Mouse (Mus musculus): Measurements from ENCODE around the gene Fam104a. TPM values are rescaled to one million over a fixed set of nuclear protein-coding genes. Genes with fewer than 3 reads are reported as not detected.
"Not testable (repeated sequence)": the region's sequence is repeated elsewhere in the genome, so short reads cannot be mapped to it uniquely, and the experiment has no call there.

Fam104a gene
- total RNA-seq, 2 experiments from 2014 or later: 29.0 to 33.0 TPM

GRCm38 (mm10) chr11:113673614-113674013, 10.3 kb downstream of the Fam104a start:
- DNase-seq: no peak
- Histone ChIP-seq H3K27ac (peak overlapping the region; percentile 78), H3K4me3 (peak overlapping the region; percentile 38)
- intact Hi-C loops (cut with DNase I): no loop called here
- TF ChIP-seq CTCF (IDR thresholded peaks at IDR 0.05): no peak

GRCm38 (mm10) chr11:113669711-113670110, 14.2 kb downstream of the Fam104a start:
- DNase-seq: no peak
- intact Hi-C loops (cut with DNase I): no loop called here
- no peak overlapping the region for H3K27ac ChIP-seq
- H3K4me3 ChIP-seq: no peak overlapping the region
- TF ChIP-seq CTCF (IDR thresholded peaks at IDR 0.05): no peak

GRCm38 (mm10) chr11:113668857-113669256, 15.1 kb downstream of the Fam104a start:
- Histone ChIP-seq H3K4me3 (no peak overlapping the region), H3K27ac (no peak overlapping the region)
- no peak for TF ChIP-seq CTCF (IDR thresholded peaks at IDR 0.05)
- intact Hi-C loops (cut with DNase I): no loop called here
- DNase-seq: no peak

- H3K4me3 ChIP-seq: no peak overlapping the region
- no peak for DNase-seq
- no peak for TF ChIP-seq CTCF (IDR thresholded peaks at IDR 0.05)
- intact Hi-C loops (cut with DNase I): no loop called here
- peak overlapping the region; percentile 57 for H3K27ac ChIP-seq
These were observed 16.3 kb downstream of the Fam104a start for GRCm38 (mm10) chr11:113667704-113668103.

GRCm38 (mm10) chr11:113667122-113667521, 16.8 kb downstream of the Fam104a start:
- no peak for DNase-seq

GRCm38 (mm10) chr11:113666648-113667047, 17.3 kb downstream of the Fam104a start:
- intact Hi-C loops (cut with DNase I): no loop called here
- H3K27ac ChIP-seq: peak overlapping the region; percentile 57; the same call in 1 of the 2 replicates
- no peak for DNase-seq
- no peak overlapping the region for H3K4me3 ChIP-seq
- TF ChIP-seq CTCF (IDR thresholded peaks at IDR 0.05): no peak

More at GRCm38 (mm10) chr11:113667122-113667521, 16.8 kb downstream of the Fam104a start:
- intact Hi-C loops (cut with DNase I): no loop called here
- Histone ChIP-seq H3K27ac (peak overlapping the region; percentile 57), H3K4me3 (no peak overlapping the region)
- TF ChIP-seq CTCF (IDR thresholded peaks at IDR 0.05): no peak

- DNase-seq: no peak
These were observed 17.8 kb downstream of the Fam104a start for GRCm38 (mm10) chr11:113666205-113666604.

GRCm38 (mm10) chr11:113664279-113664678, 19.7 kb downstream of the Fam104a start:
- intact Hi-C loops (cut with DNase I): no loop called here
- no peak for TF ChIP-seq CTCF (IDR thresholded peaks at IDR 0.05)
- Histone ChIP-seq H3K4me3 (no peak overlapping the region), H3K27ac (0 out of 2 replicates have a peak overlapping the region, but pooled peaks have one; percentile 8)
- no peak for DNase-seq

More at GRCm38 (mm10) chr11:113666205-113666604, 17.8 kb downstream of the Fam104a start:
- intact Hi-C loops (cut with DNase I): no loop called here
- no peak for TF ChIP-seq CTCF (IDR thresholded peaks at IDR 0.05)
- Histone ChIP-seq H3K27ac (no peak overlapping the region), H3K4me3 (no peak overlapping the region)

GRCm38 (mm10) chr11:113661835-113662351, 22.1 kb downstream of the Fam104a start:
- Histone ChIP-seq H3K4me3 (no peak overlapping the region), H3K27ac (peak overlapping the region; percentile 79)
- no peak for DNase-seq
- TF ChIP-seq CTCF (IDR thresholded peaks at IDR 0.05): no peak
- intact Hi-C loops (cut with DNase I): no loop called here

GRCm38 (mm10) chr11:113660940-113661339, 23.0 kb downstream of the Fam104a start:
- H3K27ac ChIP-seq: peak overlapping the region; percentile 79
- intact Hi-C loops (cut with DNase I): no loop called here
- H3K4me3 ChIP-seq: peak overlapping the region; percentile 29
- TF ChIP-seq CTCF (IDR thresholded peaks at IDR 0.05): no peak
- DNase-seq: peak; percentile 55

- peak; percentile 18 for TF ChIP-seq CTCF (IDR thresholded peaks at IDR 0.05)
These were observed 23.7 kb downstream of the Fam104a start for GRCm38 (mm10) chr11:113660213-113660612.

GRCm38 (mm10) chr11:113658763-113659162, 25.2 kb downstream of the Fam104a start:
- no peak for TF ChIP-seq CTCF (IDR thresholded peaks at IDR 0.05)

More at GRCm38 (mm10) chr11:113660213-113660612, 23.7 kb downstream of the Fam104a start:
- intact Hi-C loops (cut with DNase I); DNase-seq; H3K27ac ChIP-seq; H3K4me3 ChIP-seq: not testable (repeated sequence)

GRCm38 (mm10) chr11:113658319-113658718, 25.6 kb downstream of the Fam104a start:
- no peak for DNase-seq
- H3K27ac ChIP-seq: no peak overlapping the region
- intact Hi-C loops (cut with DNase I): no loop called here
- H3K4me3 ChIP-seq: no peak overlapping the region
- TF ChIP-seq CTCF (IDR thresholded peaks at IDR 0.05): no peak

More at GRCm38 (mm10) chr11:113658763-113659162, 25.2 kb downstream of the Fam104a start:
- intact Hi-C loops (cut with DNase I): no loop called here
- Histone ChIP-seq H3K4me3 (no peak overlapping the region), H3K27ac (no peak overlapping the region)
- DNase-seq: no peak

- no peak overlapping the region for H3K27ac ChIP-seq
- intact Hi-C loops (cut with DNase I): no loop called here
- TF ChIP-seq CTCF (IDR thresholded peaks at IDR 0.05): no peak
- DNase-seq: no peak
- no peak overlapping the region for H3K4me3 ChIP-seq
These were observed 26.7 kb downstream of the Fam104a start for GRCm38 (mm10) chr11:113657221-113657620.

Measured in gastrocnemius, adult 2 months (tissue).